In genomic region chr7:143473347-143474101, GRCm38 (mm10) we compare ENCODE assay signal across 9 mouse cellular contexts. TPM values are rescaled to one million over a fixed set of nuclear protein-coding genes. Genes with fewer than 3 reads are reported as not detected.
DNase-seq lines count a peak whose midpoint lies in the region; ATAC-seq and TF ChIP-seq lines count a peak whose summit lies in the region.
"Had no signal": no experiment of that assay in that cellular context is flagged by ENCODE, and none has a peak within 500 bp of the region (broad histone marks: within the 10 kb centered on the region; RNA-seq: fewer than 3 reads in every experiment).

Gene Slc22a18 (plus strand): TSS chr7:143473736.

- WGBS in lung, adult 2 months, result 23% methylated on average over 4 of the region's 4 CpGs
- 43% methylated on average over 4 of the region's 4 CpGs for WGBS in hindbrain, embryonic 16.5 days
- 43% methylated on average over 4 of the region's 4 CpGs for WGBS in midbrain, postnatal 0 days
- WGBS in hindbrain, postnatal 0 days, result 48% methylated on average over 4 of the region's 4 CpGs

- no peaks in the 10 kb centered on the region for H3K36me3 ChIP-seq in hindbrain, embryonic 16.5 days (ENCODE audit: control insufficient read depth, insufficient read depth, low read length)
- H3K36me3 ChIP-seq in midbrain, postnatal 0 days (ENCODE audit: insufficient read depth, low read length), result no peaks in the 10 kb centered on the region
- no peaks in the 10 kb centered on the region for H3K36me3 ChIP-seq in hindbrain, postnatal 0 days (ENCODE audit: insufficient read depth, low read length)

- TF ChIP-seq POLR2A in lung, adult 2 months (IDR thresholded peaks at IDR 0.05; ENCODE audit: borderline replicate concordance, extremely low read depth, low read depth, low read length), result peak; percentile 61; the same call in 1 of the 2 replicates

- peak; percentile 59 to 76 for DNase-seq in urinary bladder, adult 18-20 months (ENCODE audit: low spot score in 2 of 2)
- no peak for DNase-seq in urinary bladder, postnatal 10 days (ENCODE audit: low spot score)
- DNase-seq in kidney, adult 8-10 months, result peak; percentile 72 to 88
- peak; percentile 51 for DNase-seq in lung, adult 2 months
- no peak for DNase-seq in spleen, postnatal 10 days (ENCODE audit: low spot score in 2 of 2)
- DNase-seq in midbrain, postnatal 0 days (ENCODE audit: low spot score), result no peak
- no peak for DNase-seq in hindbrain, postnatal 0 days (ENCODE audit: low spot score)

- no peak within 1 kb of the TSS for H3K4me2 ChIP-seq in hindbrain, embryonic 16.5 days (ENCODE audit: low read length)
- no peak within 1 kb of the TSS for H3K4me2 ChIP-seq in midbrain, postnatal 0 days (ENCODE audit: low read depth, low read length, poor library complexity, severe bottlenecking)
- H3K4me2 ChIP-seq in hindbrain, postnatal 0 days (ENCODE audit: low read depth, low read length), result no peak within 1 kb of the TSS

- no peak for ATAC-seq in hindbrain, embryonic 16.5 days
- ATAC-seq in midbrain, postnatal 0 days (ENCODE audit: low FRiP score), result no peak
- no peak for ATAC-seq in hindbrain, postnatal 0 days
- ATAC-seq: Patski had no signal

- no peaks in the 10 kb centered on the region for H3K27me3 ChIP-seq in hindbrain, embryonic 16.5 days (replicated peaks; ENCODE audit: control insufficient read depth, insufficient read depth, low read length)
- H3K27me3 ChIP-seq in midbrain, postnatal 0 days (ENCODE audit: insufficient read depth, low read length), result no peaks in the 10 kb centered on the region
- no peaks in the 10 kb centered on the region for H3K27me3 ChIP-seq in hindbrain, postnatal 0 days (ENCODE audit: insufficient read depth, low read length)
- H3K27me3 ChIP-seq: Patski had no signal

- no peaks in the 10 kb centered on the region for H3K9me3 ChIP-seq in hindbrain, embryonic 16.5 days (ENCODE audit: control insufficient read depth, low read length)
- H3K9me3 ChIP-seq in midbrain, postnatal 0 days (ENCODE audit: low read length), result no peaks in the 10 kb centered on the region
- H3K9me3 ChIP-seq in hindbrain, postnatal 0 days (ENCODE audit: low read length), result no peaks in the 10 kb centered on the region

- H3K27ac ChIP-seq in hindbrain, embryonic 16.5 days (ENCODE audit: low read depth, low read length), result no peak within 1 kb of the TSS
- H3K27ac ChIP-seq in midbrain, postnatal 0 days (ENCODE audit: low read depth, low read length), result no peak within 1 kb of the TSS
- H3K27ac ChIP-seq in hindbrain, postnatal 0 days, result no peak within 1 kb of the TSS

- no peak within 1 kb of the TSS for H3K9ac ChIP-seq in hindbrain, embryonic 16.5 days (ENCODE audit: low read depth, low read length)
- no peak within 1 kb of the TSS for H3K9ac ChIP-seq in midbrain, postnatal 0 days (replicated peaks; ENCODE audit: low read length, poor library complexity, severe bottlenecking)
- no peak within 1 kb of the TSS for H3K9ac ChIP-seq in hindbrain, postnatal 0 days (replicated peaks; ENCODE audit: low read length)

- H3K4me1 ChIP-seq in lung, adult 2 months (ENCODE audit: control insufficient read depth, insufficient read depth, low read length), result peaks cover 2% of the 10 kb centered on the region; the same call in 1 of the 2 replicates
- no peaks in the 10 kb centered on the region for H3K4me1 ChIP-seq in hindbrain, embryonic 16.5 days (ENCODE audit: control insufficient read depth, insufficient read depth, low read depth, low read length)
- H3K4me1 ChIP-seq in midbrain, postnatal 0 days (ENCODE audit: insufficient read depth, low read length), result no peaks in the 10 kb centered on the region
- H3K4me1 ChIP-seq in hindbrain, postnatal 0 days (ENCODE audit: insufficient read depth, low read length), result no peaks in the 10 kb centered on the region

- no peak for TF ChIP-seq CTCF in lung, adult 2 months (IDR thresholded peaks at IDR 0.05; ENCODE audit: insufficient read depth, low read length)
- no peak for TF ChIP-seq CTCF in midbrain, postnatal 0 days (IDR thresholded peaks at IDR 0.05)
- no peak for TF ChIP-seq CTCF in hindbrain, postnatal 0 days (IDR thresholded peaks at IDR 0.05; ENCODE audit: low read depth)

- H3K4me3 ChIP-seq in lung, adult 2 months (replicated peaks; ENCODE audit: extremely low read depth, low read depth, low read length), result peak within 1 kb of the TSS; percentile 11
- no peak within 1 kb of the TSS for H3K4me3 ChIP-seq in hindbrain, embryonic 16.5 days (ENCODE audit: low read length)
- no peak within 1 kb of the TSS for H3K4me3 ChIP-seq in midbrain, postnatal 0 days (ENCODE audit: low read depth, low read length)
- no peak within 1 kb of the TSS for H3K4me3 ChIP-seq in hindbrain, postnatal 0 days (ENCODE audit: low read length)

RNA-seq across cellular contexts. Expression of gene Slc22a18, which starts in this region (rescaled TPM):
- 27.2 and 29.1 TPM in 2 replicates for polyA plus RNA-seq in lung, adult 2 months (2012; rRNA removed)
- 0.79 and 1.00 TPM in 2 replicates for polyA plus RNA-seq in hindbrain, embryonic 16.5 days (2015; fragmentation: Nextera tagmentation; extraction: Ambion mirVana)
- 0.33 and 0.47 TPM in 2 replicates for total RNA-seq in midbrain, postnatal 0 days (2014; rRNA removed)
- 0.71 and 0.86 TPM in 2 replicates for polyA plus RNA-seq in midbrain, postnatal 0 days (2015; fragmentation: Nextera tagmentation; extraction: Ambion mirVana)
- 0.58 and 1.8 TPM in 2 replicates for total RNA-seq in hindbrain, postnatal 0 days (2014; rRNA removed)
- polyA plus RNA-seq in hindbrain, postnatal 0 days (2015; fragmentation: Nextera tagmentation; extraction: Ambion mirVana), result 0.90 and 1.2 TPM in 2 replicates

Comparison
In these comparisons a context has a peak if more than half of its experiments do, and no peak if none do; other contexts are left out.
1. RNA of gene Slc22a18 (polyA plus RNA-seq): 27.2 to 29.1 TPM in lung, adult 2 months; 0.90 to 1.2 TPM in hindbrain, postnatal 0 days, 0.71 to 0.86 TPM in midbrain, postnatal 0 days and 0.79 to 1.00 TPM in hindbrain, embryonic 16.5 days; every median in the first group is over 10 times any median in the second.
2. DNase-seq: peak in urinary bladder, adult 18-20 months (2 of 2), kidney, adult 8-10 months (2 of 2) and lung, adult 2 months (single experiment); none in urinary bladder, postnatal 10 days (single experiment), spleen, postnatal 10 days (0 of 2), midbrain, postnatal 0 days (single experiment) and hindbrain, postnatal 0 days (single experiment).